In genomic region chr7:28960354-28961046, GRCm38 (mm10) we compare ENCODE assay signal across 8 mouse cellular contexts. TPM values are rescaled to one million over a fixed set of nuclear protein-coding genes. Genes with fewer than 3 reads are reported as not detected.
DNase-seq lines count a peak whose midpoint lies in the region; ATAC-seq and TF ChIP-seq lines count a peak whose summit lies in the region.

No protein-coding gene starts in this region.

- TF ChIP-seq CTCF in bone marrow macrophage, adult 2 months (IDR thresholded peaks at IDR 0.05; ENCODE audit: low read depth, low read length), result no peak

- H3K27ac ChIP-seq in heart, embryonic 14.5 days (replicated peaks in 1 of 2; ENCODE audit: control insufficient read depth in 1 of 2, insufficient read depth in 1 of 2, low read depth in 2 of 2, low read length in 2 of 2), result peak overlapping the region; percentile 88 to 89
- no peak overlapping the region for H3K27ac ChIP-seq in bone marrow macrophage, adult 2 months (ENCODE audit: insufficient read depth, low read depth, low read length)
- 0 out of 2 replicates have a peak overlapping the region, but pooled peaks have one; percentile 31 for H3K27ac ChIP-seq in hindbrain, embryonic 15.5 days (replicated peaks)
- H3K27ac ChIP-seq in midbrain, embryonic 12.5 days (replicated peaks), result no peak overlapping the region

- peaks cover 10 to 47% of the 10 kb centered on the region in 2 experiments for H3K4me1 ChIP-seq in heart, embryonic 14.5 days (ENCODE audit: control insufficient read depth in 2 of 2, insufficient read depth in 2 of 2, low read length in 2 of 2)
- peaks cover 40% of the 10 kb centered on the region for H3K4me1 ChIP-seq in bone marrow macrophage, adult 2 months (ENCODE audit: control insufficient read depth, insufficient read depth, low read length)
- H3K4me1 ChIP-seq in hindbrain, embryonic 15.5 days (replicated peaks), result peaks cover 46% of the 10 kb centered on the region
- peaks cover 33% of the 10 kb centered on the region for H3K4me1 ChIP-seq in midbrain, embryonic 12.5 days

- peaks cover 18% of the 10 kb centered on the region; the same call in 1 of the 2 replicates for H3K36me3 ChIP-seq in heart, embryonic 14.5 days (ENCODE audit: control insufficient read depth, insufficient read depth, low read length)
- no peaks in the 10 kb centered on the region for H3K36me3 ChIP-seq in hindbrain, embryonic 15.5 days
- no peaks in the 10 kb centered on the region for H3K36me3 ChIP-seq in midbrain, embryonic 12.5 days

- no peak for TF ChIP-seq POLR2A in bone marrow macrophage, adult 2 months (IDR thresholded peaks at IDR 0.05; ENCODE audit: borderline replicate concordance, low read depth, low read length)

- H3K4me3 ChIP-seq in heart, embryonic 14.5 days (ENCODE audit: control insufficient read depth in 1 of 2, insufficient read depth in 1 of 2, low read depth in 1 of 2, low read length in 2 of 2), result peak overlapping the region; percentile 96 to 100
- H3K4me3 ChIP-seq in bone marrow macrophage, adult 2 months (ENCODE audit: insufficient read depth, low read length), result peak overlapping the region; percentile 93
- peak overlapping the region; percentile 92 for H3K4me3 ChIP-seq in hindbrain, embryonic 15.5 days
- peak overlapping the region; percentile 98 for H3K4me3 ChIP-seq in midbrain, embryonic 12.5 days

- no peak for DNase-seq in heart, adult 18-20 months
- DNase-seq in cerebellum, adult 9-11 months, result no peak
- DNase-seq in thymus, adult 18-20 months, result no peak
- DNase-seq in gastrocnemius, adult 18-20 months (ENCODE audit: low spot score), result no peak

- WGBS in heart, embryonic 14.5 days, result 2% methylated on average over 9 of the region's 9 CpGs
- 31% methylated on average over 9 of the region's 9 CpGs for WGBS in hindbrain, embryonic 15.5 days
- WGBS in midbrain, embryonic 12.5 days, result 34% methylated on average over 9 of the region's 9 CpGs

- H3K9me3 ChIP-seq in heart, embryonic 14.5 days (ENCODE audit: control insufficient read depth, low read length), result no peaks in the 10 kb centered on the region
- no peaks in the 10 kb centered on the region for H3K9me3 ChIP-seq in hindbrain, embryonic 15.5 days
- no peaks in the 10 kb centered on the region for H3K9me3 ChIP-seq in midbrain, embryonic 12.5 days

- no peaks in the 10 kb centered on the region for H3K27me3 ChIP-seq in heart, embryonic 14.5 days (ENCODE audit: control insufficient read depth, insufficient read depth, low read length)
- no peaks in the 10 kb centered on the region for H3K27me3 ChIP-seq in hindbrain, embryonic 15.5 days
- H3K27me3 ChIP-seq in midbrain, embryonic 12.5 days, result no peaks in the 10 kb centered on the region

- ATAC-seq in heart, embryonic 14.5 days (ENCODE audit: insufficient number of reproducible peaks, insufficient read depth, low FRiP score, low read depth), result no peak
- no peak for ATAC-seq in hindbrain, embryonic 15.5 days (ENCODE audit: low FRiP score, low read depth)
- ATAC-seq in midbrain, embryonic 12.5 days (ENCODE audit: low FRiP score, low read depth), result no peak

- peak overlapping the region; percentile 88 for H3K4me2 ChIP-seq in heart, embryonic 14.5 days (ENCODE audit: low read length)
- H3K4me2 ChIP-seq in hindbrain, embryonic 15.5 days, result peak overlapping the region; percentile 78
- H3K4me2 ChIP-seq in midbrain, embryonic 12.5 days (replicated peaks), result peak overlapping the region; percentile 90

- peak overlapping the region; percentile 99 for H3K9ac ChIP-seq in heart, embryonic 14.5 days (ENCODE audit: low read length)
- peak overlapping the region; percentile 96 for H3K9ac ChIP-seq in hindbrain, embryonic 15.5 days
- H3K9ac ChIP-seq in midbrain, embryonic 12.5 days (replicated peaks), result peak overlapping the region; percentile 91

RNA-seq across cellular contexts. Expression of gene Actn4, which starts 1.6 kb away (rescaled TPM):
- 221 and 228 TPM in 2 replicates for polyA plus RNA-seq in heart, embryonic 14.5 days (2014; fragmentation: Nextera tagmentation; extraction: Ambion mirVana)
- total RNA-seq in heart, adult 18-20 months (2021), result 10 to 100 TPM; 64.7 to 66.4 TPM
- 92.7 and 105 TPM in 2 replicates for polyA plus RNA-seq in bone marrow macrophage, adult 2 months (2012; ENCODE audit: insufficient read depth, insufficient read length, missing spikeins)
- 140 and 154 TPM in 2 replicates for polyA plus RNA-seq in hindbrain, embryonic 15.5 days (2015; fragmentation: Nextera tagmentation; extraction: Ambion mirVana)
- polyA plus RNA-seq in midbrain, embryonic 12.5 days (2016; fragmentation: Nextera tagmentation; extraction: Ambion mirVana), result 162 and 175 TPM in 2 replicates
- 10 to 100 TPM; 29.6 to 46.1 TPM for total RNA-seq in gastrocnemius, adult 18-20 months (2021)

RNA-seq across cellular contexts. Expression of gene Eif3k, which starts 21.2 kb away (rescaled TPM):
- polyA plus RNA-seq in heart, embryonic 14.5 days (2014; fragmentation: Nextera tagmentation; extraction: Ambion mirVana), result 286 and 319 TPM in 2 replicates
- 100 to 1,000 TPM; 166 to 176 TPM for total RNA-seq in heart, adult 18-20 months (2021)
- 228 TPM in 2 replicates for polyA plus RNA-seq in bone marrow macrophage, adult 2 months (2012; ENCODE audit: insufficient read depth, insufficient read length, missing spikeins)
- polyA plus RNA-seq in hindbrain, embryonic 15.5 days (2015; fragmentation: Nextera tagmentation; extraction: Ambion mirVana), result 283 and 294 TPM in 2 replicates
- 324 and 335 TPM in 2 replicates for polyA plus RNA-seq in midbrain, embryonic 12.5 days (2016; fragmentation: Nextera tagmentation; extraction: Ambion mirVana)
- 100 to 1,000 TPM; 128 TPM for total RNA-seq in gastrocnemius, adult 18-20 months (2021)

RNA-seq across cellular contexts. Expression of gene Map4k1, which starts 21.4 kb away (rescaled TPM):
- 2.8 and 3.3 TPM in 2 replicates for polyA plus RNA-seq in heart, embryonic 14.5 days (2014; fragmentation: Nextera tagmentation; extraction: Ambion mirVana)
- total RNA-seq in heart, adult 18-20 months (2021), result 1 to 10 TPM in 1 of 2 experiments, under 1 TPM in 1; 0.45 to 4.2 TPM
- 9.6 and 12.0 TPM in 2 replicates for polyA plus RNA-seq in bone marrow macrophage, adult 2 months (2012; ENCODE audit: insufficient read depth, insufficient read length, missing spikeins)
- 10.6 and 10.8 TPM in 2 replicates for polyA plus RNA-seq in hindbrain, embryonic 15.5 days (2015; fragmentation: Nextera tagmentation; extraction: Ambion mirVana)
- 5.4 and 6.2 TPM in 2 replicates for polyA plus RNA-seq in midbrain, embryonic 12.5 days (2016; fragmentation: Nextera tagmentation; extraction: Ambion mirVana)
- total RNA-seq in gastrocnemius, adult 18-20 months (2021), result under 1 TPM; 0.24 to 0.59 TPM

Comparison
In these comparisons a context has a peak if more than half of its experiments do, and no peak if none do; other contexts are left out.
1. H3K27ac ChIP-seq: peak in heart, embryonic 14.5 days (2 of 2) and hindbrain, embryonic 15.5 days (single experiment); none in bone marrow macrophage, adult 2 months (single experiment) and midbrain, embryonic 12.5 days (single experiment).
2. Peak in every context shown above with its lines, with median percentiles within 50 percentile points of each other: H3K4me2 ChIP-seq, H3K4me3 ChIP-seq and H3K9ac ChIP-seq.